Mouse (Mus musculus) kidney, adult 2 months (tissue): ENCODE data around the gene Zfp385c.

Experiments used
- CTCF ChIP-seq: fragments of 200-500 bp; conservative IDR thresholded peaks from 2 replicates; pipeline ENCODE4 v1.5.1; 2011; ENCODE audit warnings: low read depth, mild to moderate bottlenecking, control low read depth, low read length, moderate library complexity, mixed read lengths; ENCODE audit not compliant: insufficient read depth, insufficient read length
- POLR2A ChIP-seq: fragments of 200-500 bp; IDR thresholded peaks from one replicate; pipeline ENCODE4 v1.6.1; 2011; ENCODE audit warnings: low read depth, low read length, control low read depth

DNA sequence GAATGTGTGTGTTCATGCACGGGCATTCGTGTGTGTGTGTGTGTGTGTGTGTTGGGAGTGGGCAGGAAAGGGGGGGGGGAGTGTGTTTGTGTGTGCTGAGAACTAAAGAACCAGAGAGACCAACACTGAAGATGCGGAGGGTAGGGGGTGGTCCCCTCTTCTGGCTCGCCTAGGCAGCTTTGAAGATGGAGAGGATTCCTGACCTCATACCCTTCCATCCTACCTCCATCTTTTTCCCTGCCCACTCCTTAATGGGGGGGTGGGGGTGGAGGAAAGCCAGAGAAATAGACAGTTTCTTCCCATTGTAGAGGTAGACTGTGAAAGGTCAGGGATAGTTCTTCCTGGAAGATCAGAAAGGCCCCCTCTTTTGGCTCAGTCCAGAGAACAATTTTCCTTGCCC, 20.9 kb upstream of the Zfp385c start:
- TF ChIP-seq CTCF: no peak
- no peak for TF ChIP-seq POLR2A
